Mouse (Mus musculus) thymus, adult 2 months (tissue): ENCODE measurements around the gene Nhlrc2. TPM values are rescaled to one million over a fixed set of nuclear protein-coding genes. Genes with fewer than 3 reads are reported as not detected.

ENCODE experiments used
- DNase-seq: peaks from one replicate; pipeline ENCODE4 v3.0.0; 2021
- H3K27ac ChIP-seq: fragments of 200-500 bp; 2 replicates; pipeline ENCODE4 v1.5.1; 2012; ENCODE audit warnings: low read length, control low read depth; ENCODE audit not compliant: control insufficient read depth, insufficient read depth
- H3K27me3 ChIP-seq: fragments of 200-500 bp; 2 replicates; pipeline ENCODE4 v1.6.1; 2012; ENCODE audit warnings: mild to moderate bottlenecking, low read length, moderate library complexity, mixed read lengths; ENCODE audit not compliant: control insufficient read depth, insufficient read depth
- H3K36me3 ChIP-seq: fragments of 200-500 bp; 2 replicates; pipeline ENCODE4 v1.6.1; 2012; ENCODE audit warnings: mild to moderate bottlenecking, low read length, moderate library complexity; ENCODE audit not compliant: control insufficient read depth, insufficient read depth
- H3K4me1 ChIP-seq: fragments of 200-500 bp; replicated peaks from 2 replicates; pipeline ENCODE4 v1.6.1; 2012; ENCODE audit warnings: low read length; ENCODE audit not compliant: control insufficient read depth, insufficient read depth
- H3K4me3 ChIP-seq: fragments of 200-500 bp; 2 replicates; pipeline ENCODE4 v1.5.1; 2012; ENCODE audit warnings: mild to moderate bottlenecking, low read length, control low read depth, moderate library complexity; ENCODE audit not compliant: control insufficient read depth, insufficient read depth
- CTCF ChIP-seq: fragments of 200-500 bp; IDR thresholded peaks from 2 replicates; pipeline ENCODE4 v1.5.1; 2012; ENCODE audit warnings: mild to moderate bottlenecking, control low read depth, low read length, moderate library complexity, borderline replicate concordance; ENCODE audit not compliant: control insufficient read depth, poor library complexity, insufficient read depth; ENCODE audit errors: extremely low read depth
- POLR2A ChIP-seq: fragments of 200-500 bp; IDR thresholded peaks from 2 replicates; pipeline ENCODE4 v1.6.1; 2012; ENCODE audit warnings: mild to moderate bottlenecking, low read length, control low read depth, moderate library complexity; ENCODE audit not compliant: control insufficient read depth, poor library complexity, insufficient read depth; ENCODE audit errors: extremely low read depth
- WGBS: fragments of 180-500 bp; shearing (Covaris S2); methylation state at CpG from one replicate; pipeline ENCODE4 v1.1.7; 2018; 5-methylcytosine and 5-hydroxymethylcytosine counted together
- polyA plus RNA-seq: library from polyadenylated mRNA; depleted of rRNA; stranded (reverse); fragments of >200 nt; gene quantifications from 2 replicates; pipeline ENCODE4 v1.2.3, GENCODE M21; 2012

Nhlrc2 gene
- polyA plus RNA-seq, 1 experiment = 12.6 TPM

DNA sequence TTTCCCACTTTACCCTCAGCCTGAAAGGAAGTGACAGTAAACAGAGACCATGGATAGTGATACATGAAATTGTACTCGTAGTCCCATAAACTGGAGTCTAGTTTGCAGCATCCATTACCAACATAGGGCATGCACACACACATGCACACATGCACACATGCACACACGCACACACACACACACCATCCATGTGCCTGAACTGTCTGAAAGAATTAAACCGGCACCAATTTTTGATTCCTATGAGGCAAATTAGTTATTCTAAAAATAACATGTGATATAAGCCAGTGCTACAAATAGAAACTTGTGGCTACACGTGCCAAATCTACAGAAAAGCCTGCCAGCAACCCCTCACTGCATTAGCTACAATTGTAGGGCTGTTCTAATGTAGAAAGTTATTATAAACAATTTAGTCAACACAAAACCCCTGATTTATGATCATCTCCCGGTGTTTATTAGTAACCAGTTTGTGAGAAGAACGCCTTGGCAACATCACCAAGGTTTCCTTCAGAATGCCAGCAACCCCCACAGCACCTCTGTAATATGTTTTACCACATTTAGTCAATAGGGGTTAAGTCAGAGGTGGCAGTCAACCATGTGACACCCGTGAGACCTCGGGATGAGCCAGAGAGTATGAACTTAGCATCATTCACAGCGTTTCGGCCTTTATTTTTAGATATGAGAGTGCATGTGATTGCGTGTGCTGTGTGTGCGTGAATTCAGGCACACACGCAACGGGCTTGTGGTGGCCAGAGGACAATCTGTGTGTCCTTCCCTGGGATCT lies 14.6 kb upstream of the Nhlrc2 start:
- 92% methylated on average over 14 of the region's 14 CpGs for WGBS
- Histone ChIP-seq H3K36me3 (no peaks in the 10 kb centered on the region), H3K27ac (no peak overlapping the region)

DNA sequence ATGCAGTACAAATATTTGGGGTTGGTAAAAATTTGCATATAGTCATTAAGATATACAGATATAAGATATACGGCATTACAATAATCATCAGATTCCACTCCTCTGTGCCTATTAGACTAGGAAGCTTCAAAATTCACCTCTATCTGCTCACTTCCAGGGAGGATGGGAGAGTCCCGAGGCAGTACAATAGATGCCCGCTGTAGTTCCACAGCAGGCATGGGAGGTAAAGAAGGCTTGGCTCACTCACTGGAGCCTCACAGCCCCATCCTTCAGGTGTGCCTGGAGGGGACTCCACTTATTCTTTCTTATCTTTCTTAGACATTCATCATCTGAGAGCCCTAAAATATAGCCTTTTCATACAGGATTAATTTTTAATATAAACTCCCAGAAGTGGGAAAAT lies 13.7 kb upstream of the Nhlrc2 start:
- no peak for TF ChIP-seq POLR2A
- TF ChIP-seq CTCF = no peak
- 93% methylated on average over 3 of the region's 3 CpGs for WGBS
- Histone ChIP-seq H3K27me3 (0 out of 2 replicates have a peak, but pooled peaks cover 3% of the 10 kb centered on the region), H3K27ac (no peak overlapping the region), H3K4me1 (peaks cover 2% of the 10 kb centered on the region; the same call in 1 of the 2 replicates), H3K4me3 (no peak overlapping the region), H3K36me3 (no peaks in the 10 kb centered on the region)
- DNase-seq = no peak

More for the DNA sequence above, 14.6 kb upstream of the Nhlrc2 start:
- Histone ChIP-seq H3K27me3 (0 out of 2 replicates have a peak, but pooled peaks cover 3% of the 10 kb centered on the region), H3K4me3 (no peak overlapping the region), H3K4me1 (peaks cover 2% of the 10 kb centered on the region; the same call in 1 of the 2 replicates)
- DNase-seq = no peak
- TF ChIP-seq CTCF = no peak
- TF ChIP-seq POLR2A = no peak

DNA sequence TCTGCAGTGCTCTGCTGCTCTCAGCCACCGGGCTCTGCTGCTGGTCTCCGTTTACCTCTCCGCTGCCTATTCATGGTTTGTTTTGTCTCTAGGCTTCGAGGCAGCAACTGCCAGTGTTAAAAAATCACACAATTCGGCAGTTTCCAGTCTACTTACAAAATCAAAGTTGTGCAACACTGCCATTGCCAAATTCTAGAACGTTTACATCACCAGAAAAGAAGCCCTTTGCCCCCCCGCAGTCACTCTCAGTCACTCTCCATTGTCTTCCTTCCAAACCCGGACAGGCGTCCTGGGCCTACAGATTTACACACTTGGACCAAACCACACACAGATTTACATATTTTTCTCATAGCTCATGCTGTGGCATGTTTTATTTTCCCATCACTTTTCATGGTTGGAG lies 13.0 kb upstream of the Nhlrc2 start:
- H3K36me3 ChIP-seq = no peaks in the 10 kb centered on the region
- DNase-seq = no peak
- 91% methylated on average over 9 of the region's 9 CpGs for WGBS
- H3K4me1 ChIP-seq = peaks cover 2% of the 10 kb centered on the region; the same call in 1 of the 2 replicates
- H3K4me3 ChIP-seq = no peak overlapping the region
- TF ChIP-seq POLR2A (no peak), CTCF (no peak)
- H3K27me3 ChIP-seq = 0 out of 2 replicates have a peak, but pooled peaks cover 3% of the 10 kb centered on the region
- H3K27ac ChIP-seq = no peak overlapping the region

DNA sequence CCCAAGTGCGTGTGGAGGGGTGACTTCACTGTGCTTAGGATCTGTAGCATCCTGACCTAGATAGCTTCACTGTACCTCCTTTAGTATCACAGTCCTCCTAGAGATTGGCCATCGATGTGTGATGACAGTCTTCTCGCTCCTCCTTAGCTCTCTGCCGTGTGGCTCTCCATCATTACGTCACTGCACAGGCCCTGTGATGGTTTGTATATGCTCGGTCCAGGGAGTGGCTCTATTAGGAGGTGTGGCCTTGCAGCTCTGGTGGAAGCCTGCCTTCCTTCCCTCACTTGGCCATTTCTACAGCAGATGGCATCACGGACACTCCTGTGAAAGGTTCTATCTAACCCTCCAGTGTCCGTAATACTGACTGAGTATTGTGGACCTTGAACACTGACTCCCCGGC lies 12.3 kb upstream of the Nhlrc2 start:
- 95% methylated on average over 9 of the region's 9 CpGs for WGBS
- Histone ChIP-seq H3K36me3 (no peaks in the 10 kb centered on the region), H3K27ac (no peak overlapping the region), H3K4me1 (peaks cover 2% of the 10 kb centered on the region; the same call in 1 of the 2 replicates), H3K27me3 (0 out of 2 replicates have a peak, but pooled peaks cover 3% of the 10 kb centered on the region), H3K4me3 (no peak overlapping the region)
- no peak for DNase-seq
- no peak for TF ChIP-seq POLR2A
- TF ChIP-seq CTCF = no peak

DNA sequence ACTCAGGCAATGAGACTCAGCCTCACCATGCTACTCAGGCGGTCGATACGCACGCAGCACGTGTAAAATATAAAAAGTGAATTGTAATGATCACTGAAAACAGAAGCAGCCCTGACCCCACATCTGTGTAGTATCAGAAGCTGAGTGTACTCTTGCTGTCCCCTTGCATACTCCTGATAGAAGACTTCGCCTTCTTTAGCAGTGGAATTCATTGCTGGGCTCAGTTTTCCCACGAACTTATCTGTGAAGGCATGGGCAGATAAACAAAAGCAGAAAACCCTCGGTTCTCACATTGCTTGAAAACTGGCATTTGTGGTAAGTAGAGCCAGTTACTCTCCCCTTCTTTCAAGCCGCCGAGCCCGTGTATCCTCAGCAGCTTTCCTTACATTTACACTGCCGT lies 4.7 kb upstream of the Nhlrc2 start:
- Histone ChIP-seq H3K36me3 (no peaks in the 10 kb centered on the region), H3K4me1 (no peaks in the 10 kb centered on the region), H3K27ac (no peak overlapping the region), H3K27me3 (no peaks in the 10 kb centered on the region), H3K4me3 (no peak overlapping the region)
- TF ChIP-seq POLR2A (no peak), CTCF (no peak)
- DNase-seq = no peak
- WGBS = 97% methylated on average over 12 of the region's 12 CpGs

DNA sequence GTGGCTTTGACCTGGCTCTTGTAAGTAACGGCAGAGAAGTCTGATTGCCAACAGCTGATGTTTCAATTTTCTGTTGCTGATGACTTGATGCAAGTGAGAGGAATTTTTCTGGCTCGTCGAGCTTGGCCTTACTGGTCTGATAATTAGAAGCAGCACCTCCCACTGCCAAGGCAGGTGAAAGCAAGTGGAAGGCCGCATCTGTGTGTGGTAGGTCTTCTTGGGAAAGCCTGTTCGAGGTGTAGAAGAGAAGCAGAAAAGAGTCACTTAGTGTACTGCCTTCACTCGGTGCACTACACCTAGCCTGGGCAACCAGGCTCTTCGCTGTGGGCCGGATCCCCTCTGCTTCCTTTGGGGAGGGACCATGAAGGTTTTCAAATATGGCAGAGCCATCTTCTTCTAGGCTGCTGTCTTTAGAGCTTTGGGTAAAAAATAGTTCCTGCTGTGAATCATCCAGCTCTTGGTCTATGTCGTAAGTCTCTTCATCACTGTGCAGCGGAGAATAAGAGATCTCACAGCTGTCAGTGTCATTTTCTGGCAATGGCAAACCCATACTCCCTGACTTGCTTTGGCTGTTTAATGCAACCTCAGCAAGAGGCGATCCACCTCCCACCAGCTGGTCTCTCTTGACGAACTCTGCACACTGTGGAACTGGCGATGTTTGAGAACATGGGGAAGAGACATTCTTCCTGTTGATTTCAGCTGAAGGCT lies 3.2 kb upstream of the Nhlrc2 start:
- Histone ChIP-seq H3K27ac (no peak overlapping the region), H3K36me3 (no peaks in the 10 kb centered on the region)

More for the DNA sequence above, 3.2 kb upstream of the Nhlrc2 start:
- 99% methylated on average over 13 of the region's 13 CpGs for WGBS
- TF ChIP-seq CTCF = no peak
- no peak for TF ChIP-seq POLR2A
- DNase-seq = no peak
- Histone ChIP-seq H3K27me3 (no peaks in the 10 kb centered on the region), H3K4me3 (no peak overlapping the region), H3K4me1 (peaks cover 4% of the 10 kb centered on the region; the same call in 1 of the 2 replicates)
